Mouse (Mus musculus) adrenal gland, adult (tissue): Measurements from ENCODE around the gene Tbx6.

Experiments
- DNase-seq, 2 experiments: peaks; one replicate each; pipeline ENCODE4 v3.0.0; 2022 to 2023; ENCODE audit warnings: low spot score in 1 of 2; ENCODE audit not compliant: inconsistent age in 2 of 2

The Tbx6 gene

DNA sequence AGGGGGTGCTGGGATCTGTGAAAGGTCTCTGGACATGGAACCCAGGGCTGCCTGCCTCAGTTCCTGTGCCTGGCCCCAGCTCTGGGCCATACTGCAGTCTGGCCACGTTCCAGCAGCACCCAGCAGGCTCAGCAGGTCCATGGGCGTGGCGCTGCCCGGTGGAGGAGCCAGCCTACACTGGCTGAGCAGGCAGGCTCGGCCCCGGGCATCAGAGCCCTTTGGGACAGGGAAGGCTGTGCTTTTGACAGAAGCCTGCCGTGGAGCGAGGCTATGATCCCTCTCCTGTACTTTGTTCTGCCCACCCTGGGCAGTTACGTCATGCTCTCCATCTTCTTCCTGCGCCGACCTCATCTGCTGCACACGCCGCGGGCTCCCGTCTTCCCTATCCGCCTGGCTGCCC, 15.1 kb upstream of the Tbx6 start, which contains the start of gene Gdpd3:
TSS of gene Gdpd3 (plus strand) at position 134 of the 400 bp plus-strand sequence.
- no peak for DNase-seq

GRCm38 (mm10) chr7:126767001-126767400, 14.3 kb upstream of the Tbx6 start:
- no peak for DNase-seq

DNA sequence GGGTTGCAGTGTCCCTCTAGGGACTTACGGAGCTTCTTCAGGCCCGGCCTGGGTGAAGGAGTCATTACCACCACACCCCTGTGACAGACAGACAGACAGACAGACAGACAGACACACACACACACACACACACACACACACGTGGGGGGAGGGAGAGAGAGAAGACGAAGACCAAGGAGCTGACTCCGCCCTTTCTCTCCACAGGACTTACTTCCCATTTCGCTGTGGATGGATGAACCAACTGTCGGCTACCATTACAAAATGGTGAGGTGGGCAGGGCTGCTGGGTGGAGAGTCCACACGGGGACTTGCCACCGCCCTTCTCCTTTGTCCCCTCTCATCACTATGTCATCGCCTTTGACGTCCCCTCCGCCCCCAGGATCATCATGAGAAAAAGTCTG, 10.5 kb upstream of the Tbx6 start:
- DNase-seq: peak in 1 of 2 experiments; percentile 9

- DNase-seq: peak in 1 of 2 experiments; percentile 7
These were observed 7.9 kb upstream of the Tbx6 start for GRCm38 (mm10) chr7:126773351-126773750.

DNA sequence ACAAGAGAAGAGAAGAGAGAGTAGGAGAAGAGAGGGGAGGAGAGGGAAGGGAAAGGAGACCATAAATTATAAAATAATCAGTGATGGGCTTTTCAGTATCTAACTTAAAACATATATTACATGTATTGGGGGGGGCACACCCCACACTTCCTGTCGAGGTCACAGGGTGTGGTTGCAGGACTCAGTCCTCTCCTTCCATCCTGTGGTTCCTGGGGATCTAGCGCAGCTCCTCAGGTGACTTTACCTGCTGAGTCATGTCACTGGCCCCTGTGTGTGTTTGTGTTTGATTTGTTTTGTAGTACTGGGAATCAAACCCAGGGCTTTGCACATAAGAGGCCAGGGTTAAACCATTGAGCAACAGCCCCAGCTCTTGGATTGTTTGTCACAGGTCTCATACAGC, 6.8 kb upstream of the Tbx6 start:
- DNase-seq: peak in 1 of 2 experiments; percentile 9

DNA sequence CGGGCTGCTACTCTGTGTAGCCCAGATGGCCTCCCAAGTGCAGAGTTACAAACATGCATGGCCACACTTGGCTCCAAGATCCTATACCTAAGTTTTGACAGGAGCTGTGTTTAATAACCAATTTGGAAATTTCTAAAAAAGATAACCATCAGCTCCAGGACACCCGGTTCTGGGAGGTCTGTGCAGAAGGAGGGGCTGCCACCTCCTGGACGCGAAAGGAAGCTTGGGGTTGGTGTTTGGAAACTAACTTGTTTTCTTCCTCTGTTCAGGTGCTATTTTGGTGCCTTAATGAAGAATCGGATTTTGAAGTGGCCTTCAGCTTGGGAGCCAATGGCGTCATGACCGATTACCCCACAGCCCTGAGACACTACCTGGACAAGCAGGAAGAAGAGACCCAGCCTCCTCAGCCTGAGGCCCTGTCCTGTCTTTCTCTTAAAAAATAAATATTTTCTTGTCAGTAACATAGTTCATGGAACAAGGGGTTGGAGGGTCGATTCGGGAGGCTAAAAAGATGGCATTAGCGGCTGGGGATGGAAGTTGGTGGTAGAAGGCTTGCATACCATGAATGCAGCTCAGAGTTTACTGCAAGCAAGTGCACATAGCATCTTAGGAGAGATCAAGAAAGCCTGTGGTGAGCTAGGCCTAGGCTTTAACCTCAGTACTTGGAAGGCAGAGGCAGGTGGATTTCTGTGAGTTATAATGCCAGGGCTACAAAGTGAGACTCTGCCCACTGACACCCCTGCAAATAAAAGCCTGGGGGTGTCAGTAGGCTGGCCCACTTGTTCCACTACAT, 5.9 kb upstream of the Tbx6 start:
- DNase-seq: peak in 1 of 2 experiments; percentile 20

GRCm38 (mm10) chr7:126775978-126776234, 5.4 kb upstream of the Tbx6 start:
- DNase-seq: no peak

DNA sequence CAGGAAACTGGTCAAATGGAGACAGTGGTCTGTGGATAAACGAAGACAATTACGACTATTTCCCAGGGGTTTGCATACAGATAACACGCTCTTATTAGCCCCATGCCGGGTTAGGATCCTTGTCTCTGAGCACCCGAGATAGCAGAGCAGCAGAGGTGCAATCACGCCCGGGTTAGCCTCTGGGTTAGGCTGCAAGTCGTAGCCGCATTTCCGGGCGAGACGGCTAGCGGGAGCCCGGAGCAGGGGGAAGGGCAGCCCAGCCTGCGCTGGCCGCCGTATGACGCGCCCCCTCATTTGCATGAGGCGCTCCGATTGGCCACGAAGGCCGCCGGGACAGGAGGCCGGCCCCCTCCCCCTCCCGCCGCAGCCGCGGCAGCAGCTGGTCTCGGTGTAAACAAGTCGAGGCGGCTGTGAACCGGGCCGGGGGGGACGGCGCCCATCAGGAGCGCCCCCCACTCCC, 4.7 kb upstream of the Tbx6 start, which contains the start of gene Ypel3:
TSS of gene Ypel3 (plus strand) at position 358 of the 460 bp plus-strand sequence.
- DNase-seq: peak; percentile 98

DNA sequence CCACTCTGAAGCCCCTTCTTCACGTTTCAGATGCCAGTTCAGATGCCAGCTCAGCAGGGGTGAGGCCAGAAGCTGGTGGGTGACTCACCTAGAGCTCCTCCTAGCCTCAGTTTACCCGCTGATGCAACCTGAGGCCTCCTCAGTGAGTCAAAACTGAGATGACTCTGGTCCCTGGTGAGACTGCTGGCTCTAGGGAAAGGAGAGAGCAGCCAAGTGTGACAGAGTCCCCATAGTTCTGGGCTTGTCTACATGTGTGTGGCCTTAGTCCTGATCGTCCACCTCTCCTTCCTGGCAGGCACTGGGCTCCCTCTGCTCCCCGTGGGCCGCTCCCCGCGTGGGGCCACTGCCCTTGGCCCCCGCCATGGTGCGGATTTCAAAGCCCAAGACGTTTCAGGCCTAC, 3.8 kb upstream of the Tbx6 start:
- peak; percentile 53 to 80 for DNase-seq

- DNase-seq: no peak
These were observed 3.1 kb upstream of the Tbx6 start for GRCm38 (mm10) chr7:126778147-126778546.

GRCm38 (mm10) chr7:126779101-126779500, 2.2 kb upstream of the Tbx6 start:
- peak in 1 of 2 experiments; percentile 16 for DNase-seq

- DNase-seq: peak; percentile 89 to 95
These were observed 1.0 kb upstream of the Tbx6 start for GRCm38 (mm10) chr7:126779983-126780970.

GRCm38 (mm10) chr7:126781661-126782370, 533 bp downstream of the Tbx6 start:
- DNase-seq: peak in 1 of 2 experiments; percentile 76

DNA sequence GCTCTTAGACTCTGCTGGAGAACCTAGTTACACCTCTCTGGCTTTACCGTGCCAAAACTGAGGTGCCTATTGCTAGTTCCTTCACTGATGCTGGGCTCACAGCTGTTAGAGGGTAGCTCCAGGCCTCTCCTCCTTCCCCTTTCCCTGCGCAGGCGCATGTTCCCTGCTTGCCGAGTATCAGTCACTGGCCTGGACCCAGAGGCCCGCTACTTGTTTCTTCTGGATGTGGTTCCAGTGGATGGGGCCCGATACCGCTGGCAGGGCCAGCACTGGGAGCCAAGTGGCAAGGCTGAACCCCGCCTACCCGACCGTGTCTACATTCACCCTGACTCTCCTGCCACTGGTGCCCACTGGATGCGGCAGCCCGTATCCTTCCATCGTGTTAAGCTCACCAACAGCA, 1.4 kb downstream of the Tbx6 start:
- peak in 1 of 2 experiments; percentile 51 for DNase-seq

GRCm38 (mm10) chr7:126784469-126784868, 3.2 kb downstream of the Tbx6 start:
- DNase-seq: no peak

DNA sequence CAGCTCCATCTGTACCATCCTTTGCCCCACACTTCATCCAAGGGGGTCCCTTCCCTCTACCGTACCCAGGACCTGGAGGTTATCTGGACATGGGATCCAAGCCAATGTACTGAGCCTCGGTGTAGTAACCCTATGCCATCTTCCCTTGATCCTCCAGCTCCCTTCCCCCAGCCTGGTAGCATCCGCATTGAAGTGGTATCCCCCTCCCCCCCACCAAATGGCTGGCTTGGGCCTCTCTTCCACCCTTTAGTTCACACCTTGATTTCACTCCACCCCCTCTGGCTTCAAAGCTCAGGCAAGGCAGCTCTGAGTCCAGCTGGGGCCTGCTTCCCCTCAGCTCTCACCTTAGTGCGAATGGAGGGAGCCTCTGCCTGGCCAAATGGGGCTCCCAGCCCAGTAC, 3.8 kb downstream of the Tbx6 start:
- no peak for DNase-seq

GRCm38 (mm10) chr7:126786142-126786541, 4.9 kb downstream of the Tbx6 start:
- no peak for DNase-seq

DNA sequence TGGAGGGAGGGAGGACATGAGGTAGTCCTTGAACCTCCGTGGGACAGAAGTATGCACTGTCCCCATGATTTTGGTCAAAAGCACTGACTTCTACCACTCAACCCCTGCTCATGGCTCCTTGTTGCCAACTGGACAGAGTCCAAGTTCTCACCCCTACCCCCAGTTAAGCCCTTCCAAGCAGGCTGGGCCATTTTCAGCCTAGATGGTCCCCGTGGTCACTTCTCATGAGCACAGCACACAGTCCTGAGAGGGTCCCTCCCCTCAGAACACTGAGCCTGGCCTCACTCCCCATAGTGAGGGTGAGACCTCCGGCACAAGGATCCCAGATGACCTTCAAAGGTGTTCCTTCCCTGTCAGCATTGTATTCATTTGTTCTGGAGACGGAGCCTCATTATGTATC, 7.9 kb downstream of the Tbx6 start:
- no peak for DNase-seq

DNA sequence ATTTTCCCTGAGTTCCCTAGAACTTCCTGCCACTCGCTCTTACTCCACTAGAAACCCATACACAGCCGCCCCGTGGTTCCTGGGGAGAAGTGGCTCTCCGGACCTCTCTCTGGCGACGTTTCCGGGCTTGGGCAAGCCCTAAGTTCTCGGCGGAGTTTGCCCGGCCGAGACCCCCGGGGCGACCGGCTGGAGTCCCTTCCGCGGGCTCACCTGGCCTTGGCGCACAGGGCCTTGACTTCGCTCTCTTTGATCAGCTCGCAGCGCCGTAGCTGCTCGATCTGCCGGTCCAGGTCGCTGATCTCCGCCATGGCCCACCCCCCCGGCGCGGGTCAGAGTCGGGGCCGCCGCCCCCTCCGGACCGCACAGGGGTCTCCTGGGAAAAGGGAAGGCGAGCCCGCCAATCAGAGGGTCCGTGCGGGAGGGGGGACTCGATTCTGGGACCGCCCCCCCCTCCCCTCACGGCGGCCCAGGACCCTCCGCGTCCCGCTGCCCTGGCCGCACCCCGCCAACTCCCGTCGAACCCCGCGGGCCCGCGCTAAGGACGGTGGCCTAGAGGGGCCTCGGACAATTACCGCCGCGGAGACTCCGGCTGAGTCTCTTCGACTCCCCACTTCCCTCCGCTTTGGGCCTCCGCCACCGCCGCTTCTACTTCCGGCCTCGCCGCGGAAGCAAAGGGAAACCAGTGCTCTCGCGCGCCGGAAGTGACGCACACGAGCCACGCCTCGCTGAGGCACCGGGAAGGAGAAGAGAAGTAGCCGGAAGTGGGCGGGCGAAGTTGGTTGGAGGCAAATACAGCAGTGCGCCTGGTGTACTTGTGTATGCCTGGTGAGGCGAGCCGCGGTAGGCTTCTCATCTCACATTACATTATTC, 10.8 kb downstream of the Tbx6 start, which contains the start of gene Ppp4c:
TSS of gene Ppp4c (minus strand) at position 646 of the 870 bp plus-strand sequence.
- peak; percentile 97 to 98 for DNase-seq
